ENCODE assay signal across 11 mouse cellular contexts in the genomic region with DNA sequence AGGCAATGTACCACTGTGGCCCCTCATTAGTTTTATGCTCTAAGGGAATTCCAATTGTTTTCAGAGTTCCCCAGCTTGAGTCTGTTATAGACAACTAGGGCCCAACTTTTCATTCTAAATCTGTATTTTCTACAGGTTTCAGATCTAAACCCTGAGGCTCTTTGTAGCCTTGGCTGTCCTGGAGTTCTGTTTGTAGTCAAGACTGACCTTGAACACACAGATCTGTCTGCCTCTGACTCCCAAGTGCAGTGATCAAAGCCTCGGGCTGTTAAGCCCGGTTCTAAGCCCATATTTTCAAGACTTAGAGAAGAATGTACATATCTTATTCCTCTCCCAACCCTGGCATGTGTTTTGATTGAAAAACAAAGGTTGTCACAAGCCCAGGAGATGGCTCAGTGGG. TPM values are rescaled to one million over a fixed set of nuclear protein-coding genes. Genes with fewer than 3 reads are reported as not detected.
DNase-seq lines count a peak whose midpoint lies in the region; ATAC-seq and TF ChIP-seq lines count a peak whose summit lies in the region.
"Had no signal": no experiment of that assay in that cellular context is flagged by ENCODE, and none has a peak within 500 bp of the region (broad histone marks: within the 10 kb centered on the region; RNA-seq: fewer than 3 reads in every experiment).

No protein-coding gene starts in this region.

- no peaks in the 10 kb centered on the region for H3K9me3 ChIP-seq in midbrain, embryonic 12.5 days
- peaks cover 3% of the 10 kb centered on the region; the same call in 1 of the 2 replicates for H3K9me3 ChIP-seq in midbrain, embryonic 10.5 days (replicated peaks)
- H3K9me3 ChIP-seq in stomach, embryonic 15.5 days: no peaks in the 10 kb centered on the region

- WGBS in kidney, adult 2 months: 52% methylated on average over 2 of the region's 2 CpGs
- 84% methylated on average over 2 of the region's 2 CpGs for WGBS in midbrain, embryonic 12.5 days
- WGBS in midbrain, embryonic 10.5 days: 89% methylated on average over 2 of the region's 2 CpGs
- whole genome bisulfite sequencing in stomach, embryonic 15.5 days: 68% methylated on average over 2 of the region's 2 CpGs

- no peak for TF ChIP-seq POLR2A in kidney, adult 2 months (IDR thresholded peaks at IDR 0.05; ENCODE audit: low read depth, low read length)

- ATAC-seq in midbrain, embryonic 12.5 days (ENCODE audit: low FRiP score, low read depth): no peak
- ATAC-seq in stomach, embryonic 15.5 days (ENCODE audit: insufficient read depth, low FRiP score, low read depth): no peak

- peak; percentile 11 for DNase-seq in cerebellum, adult 9-10 months
- DNase-seq in cerebellum, adult 18-20 months: no peak
- DNase-seq in kidney, adult 2 months: no peak
- no peak for DNase-seq in kidney, adult 8-10 months
- DNase-seq in midbrain, embryonic 10.5 days (ENCODE audit: low spot score): no peak
- no peak for DNase-seq in spleen, adult 12 weeks (ENCODE audit: low spot score)
- DNase-seq: adrenal gland, adult 2 months; cerebellum, postnatal 25 days; thymus, adult 18-20 months had no signal

- H3K27me3 ChIP-seq in kidney, adult 2 months (replicated peaks; ENCODE audit: control insufficient read depth, insufficient read depth, low read length): no peaks in the 10 kb centered on the region
- H3K27me3 ChIP-seq in midbrain, embryonic 12.5 days: no peaks in the 10 kb centered on the region
- no peaks in the 10 kb centered on the region for H3K27me3 ChIP-seq in midbrain, embryonic 10.5 days (ENCODE audit: low read depth, poor library complexity, severe bottlenecking)
- H3K27me3 ChIP-seq in stomach, embryonic 15.5 days (replicated peaks): no peaks in the 10 kb centered on the region

- H3K4me1 ChIP-seq in kidney, adult 2 months (ENCODE audit: control insufficient read depth, insufficient read depth, low read length): peaks cover 9% of the 10 kb centered on the region; the same call in 1 of the 2 replicates
- H3K4me1 ChIP-seq in midbrain, embryonic 12.5 days: peaks cover 16% of the 10 kb centered on the region
- H3K4me1 ChIP-seq in midbrain, embryonic 10.5 days: peaks cover 20% of the 10 kb centered on the region
- H3K4me1 ChIP-seq in stomach, embryonic 15.5 days: peaks cover 14% of the 10 kb centered on the region; the same call in 1 of the 2 replicates

- H3K9ac ChIP-seq in midbrain, embryonic 12.5 days (replicated peaks): no peak overlapping the region
- no peak overlapping the region for H3K9ac ChIP-seq in stomach, embryonic 15.5 days

- peak overlapping the region; percentile 89; the same call in 1 of the 2 replicates for H3K4me2 ChIP-seq in midbrain, embryonic 12.5 days (replicated peaks)
- peak overlapping the region; percentile 87; the same call in 1 of the 2 replicates for H3K4me2 ChIP-seq in stomach, embryonic 15.5 days

- H3K36me3 ChIP-seq in kidney, adult 2 months (ENCODE audit: control insufficient read depth, insufficient read depth, low read length): peaks cover 2% of the 10 kb centered on the region; the same call in 1 of the 2 replicates
- peaks cover 5% of the 10 kb centered on the region for H3K36me3 ChIP-seq in midbrain, embryonic 12.5 days
- peaks cover 4% of the 10 kb centered on the region; the same call in 1 of the 2 replicates for H3K36me3 ChIP-seq in midbrain, embryonic 10.5 days
- H3K36me3 ChIP-seq in stomach, embryonic 15.5 days: peaks cover 7% of the 10 kb centered on the region; the same call in 1 of the 2 replicates

- H3K27ac ChIP-seq in kidney, adult 2 months (ENCODE audit: insufficient read depth, low read depth, low read length): peak overlapping the region; percentile 3; the same call in 1 of the 2 replicates
- no peak overlapping the region for H3K27ac ChIP-seq in midbrain, embryonic 12.5 days (replicated peaks)
- H3K27ac ChIP-seq in midbrain, embryonic 10.5 days (replicated peaks): no peak overlapping the region
- H3K27ac ChIP-seq in stomach, embryonic 15.5 days: no peak overlapping the region

- no peak for TF ChIP-seq CTCF in kidney, adult 2 months (conservative IDR thresholded peaks at IDR 0.05; ENCODE audit: insufficient read depth, insufficient read length, low read depth, low read length)

- H3K4me3 ChIP-seq in kidney, adult 2 months (ENCODE audit: insufficient read depth, low read depth, low read length): 0 out of 2 replicates have a peak overlapping the region, but pooled peaks have one; percentile 17
- H3K4me3 ChIP-seq in midbrain, embryonic 12.5 days: no peak overlapping the region
- H3K4me3 ChIP-seq in midbrain, embryonic 10.5 days: no peak overlapping the region; the same call in 1 of the 2 replicates
- no peak overlapping the region for H3K4me3 ChIP-seq in stomach, embryonic 15.5 days (replicated peaks)

RNA-seq across cellular contexts. Expression of a gene that starts 1.7 kb away (rescaled TPM):
- polyA plus RNA-seq in kidney, adult 2 months (2012; rRNA removed): 12.1 and 12.8 TPM in 2 replicates
- polyA plus RNA-seq in midbrain, embryonic 12.5 days (2016; fragmentation: Nextera tagmentation; extraction: Ambion mirVana): 31.3 and 31.9 TPM in 2 replicates
- polyA plus RNA-seq in midbrain, embryonic 10.5 days (2016; fragmentation: Nextera tagmentation; extraction: Ambion mirVana): 7.7 and 13.2 TPM in 2 replicates
- 9.1 and 10.0 TPM in 2 replicates for polyA plus RNA-seq in stomach, embryonic 15.5 days (2015; fragmentation: Nextera tagmentation; extraction: Ambion mirVana)
